Mouse (Mus musculus) spleen, adult 12 weeks (tissue): ENCODE results near the gene Myo3b.
"Not testable (repeated sequence)": the region's sequence is repeated elsewhere in the genome, so short reads cannot be mapped to it uniquely, and the experiment has no call there.

ENCODE experiments used
- DNase-seq: peaks from one replicate; pipeline ENCODE4 v3.0.0; 2022; ENCODE audit warnings: low spot score

The Myo3b gene

GRCm38 (mm10) chr2:70038752-70039151 is at the start of gene Myo3b:
Gene Myo3b (plus strand): TSS chr2:70039126.
- DNase-seq: no peak

GRCm38 (mm10) chr2:69989224-69989623 is 49.7 kb upstream of the Myo3b start:
- DNase-seq: no peak

- DNase-seq: no peak
Observed at GRCm38 (mm10) chr2:69990647-69991046, 48.3 kb upstream of the Myo3b start.

- DNase-seq: not testable (repeated sequence)
Observed at GRCm38 (mm10) chr2:69994082-69994736, 44.7 kb upstream of the Myo3b start.

GRCm38 (mm10) chr2:69994779-69995178 is 44.1 kb upstream of the Myo3b start:
- no peak for DNase-seq

- DNase-seq: peak; percentile 51
Observed at GRCm38 (mm10) chr2:69999097-69999770, 39.7 kb upstream of the Myo3b start.

- DNase-seq: no peak
Observed at GRCm38 (mm10) chr2:70000316-70000715, 38.6 kb upstream of the Myo3b start.

- DNase-seq: no peak
Observed at GRCm38 (mm10) chr2:70006492-70006891, 32.4 kb upstream of the Myo3b start.

GRCm38 (mm10) chr2:70012941-70013340 is 26.0 kb upstream of the Myo3b start:
- DNase-seq: no peak

GRCm38 (mm10) chr2:70018236-70018635 is 20.7 kb upstream of the Myo3b start:
- DNase-seq: peak; percentile 9

- DNase-seq: no peak
Observed at GRCm38 (mm10) chr2:70024454-70024853, 14.5 kb upstream of the Myo3b start.

- no peak for DNase-seq
Observed at GRCm38 (mm10) chr2:70025711-70026110, 13.2 kb upstream of the Myo3b start.

- DNase-seq: no peak
Observed at GRCm38 (mm10) chr2:70031472-70031871, 7.5 kb upstream of the Myo3b start.

GRCm38 (mm10) chr2:70034895-70035294 is 4.0 kb upstream of the Myo3b start:
- DNase-seq: no peak

- no peak for DNase-seq
Observed at GRCm38 (mm10) chr2:70035358-70035757, 3.6 kb upstream of the Myo3b start.

- peak; percentile 35 for DNase-seq
Observed at GRCm38 (mm10) chr2:70037221-70037620, 1.7 kb upstream of the Myo3b start.

- no peak for DNase-seq
Observed at GRCm38 (mm10) chr2:70044466-70044865, 5.5 kb downstream of the Myo3b start.

- no peak for DNase-seq
Observed at GRCm38 (mm10) chr2:70047868-70048267, 8.9 kb downstream of the Myo3b start.

GRCm38 (mm10) chr2:70053803-70054202 is 14.9 kb downstream of the Myo3b start:
- no peak for DNase-seq

GRCm38 (mm10) chr2:70058201-70058600 is 19.3 kb downstream of the Myo3b start:
- no peak for DNase-seq

- no peak for DNase-seq
Observed at GRCm38 (mm10) chr2:70060359-70061345, 21.7 kb downstream of the Myo3b start.

GRCm38 (mm10) chr2:70065116-70065515 is 26.2 kb downstream of the Myo3b start:
- DNase-seq: no peak
